Comparison of ENCODE assay signal across 18 mouse cellular contexts in genomic region chr5:73676626-73677025, GRCm38 (mm10). TPM values are rescaled to one million over a fixed set of nuclear protein-coding genes. Genes with fewer than 3 reads are reported as not detected.
DNase-seq lines count a peak whose midpoint lies in the region; ATAC-seq and TF ChIP-seq lines count a peak whose summit lies in the region.
"Had no signal": no experiment of that assay in that cellular context is flagged by ENCODE, and none has a peak within 500 bp of the region (broad histone marks: within the 10 kb centered on the region; RNA-seq: fewer than 3 reads in every experiment).

No protein-coding gene starts in this region.

- H3K36me3 ChIP-seq in lung, embryonic 16.5 days (ENCODE audit: control insufficient read depth, insufficient read depth, low read length), result no peaks in the 10 kb centered on the region
- no peaks in the 10 kb centered on the region for H3K36me3 ChIP-seq in myocyte (ENCODE audit: control insufficient read depth, insufficient read depth)
- no peaks in the 10 kb centered on the region for H3K36me3 ChIP-seq in kidney, adult 2 months (ENCODE audit: control insufficient read depth, insufficient read depth, low read length)
- H3K36me3 ChIP-seq: liver, embryonic 12.5 days had no signal

- H3K27ac ChIP-seq in cerebellum, adult 2 months (ENCODE audit: insufficient read depth, low read length), result no peak overlapping the region
- H3K27ac ChIP-seq in lung, embryonic 16.5 days (ENCODE audit: low read length), result no peak overlapping the region
- H3K27ac ChIP-seq in layer of hippocampus, adult 2 months, result peak overlapping the region; percentile 80
- no peak overlapping the region for H3K27ac ChIP-seq in kidney, adult 2 months (ENCODE audit: insufficient read depth, low read depth, low read length)
- H3K27ac ChIP-seq: liver, embryonic 12.5 days had no signal

- no peak for TF ChIP-seq CTCF in cerebellum, adult 2 months (IDR thresholded peaks at IDR 0.05; ENCODE audit: borderline replicate concordance, insufficient read depth, low read depth, low read length)
- TF ChIP-seq CTCF in layer of hippocampus, adult 2 months (conservative IDR thresholded peaks at IDR 0.05), result peak; percentile 34
- TF ChIP-seq CTCF in kidney, adult 2 months (conservative IDR thresholded peaks at IDR 0.05; ENCODE audit: insufficient read depth, insufficient read length, low read depth, low read length), result no peak

- 56% methylated on average over 13 of the region's 13 CpGs for whole genome bisulfite sequencing in cerebellum, adult 2 months
- WGBS in lung, embryonic 16.5 days, result 54% methylated on average over 13 of the region's 13 CpGs
- WGBS in kidney, adult 2 months, result 80% methylated on average over 13 of the region's 13 CpGs

- H3ac ChIP-seq in myocyte (ENCODE audit: control insufficient read depth, insufficient read length), result no peak overlapping the region

- no peaks in the 10 kb centered on the region for H3K9me3 ChIP-seq in lung, embryonic 16.5 days (ENCODE audit: control insufficient read depth, low read length)
- H3K9me3 ChIP-seq: liver, embryonic 12.5 days; megakaryocyte, embryonic 14.5 days had no signal

- TF ChIP-seq POLR2A in cerebellum, adult 2 months (IDR thresholded peaks at IDR 0.05; ENCODE audit: borderline replicate concordance, insufficient read depth, low read length), result no peak
- no peak for TF ChIP-seq POLR2A in myocyte (IDR thresholded peaks at IDR 0.05; ENCODE audit: insufficient read length, low read depth)
- TF ChIP-seq POLR2A in kidney, adult 2 months (IDR thresholded peaks at IDR 0.05; ENCODE audit: low read depth, low read length), result no peak

- H3K9ac ChIP-seq in lung, embryonic 16.5 days (ENCODE audit: low read length), result no peak overlapping the region
- H3K9ac ChIP-seq: liver, embryonic 12.5 days had no signal

- no peaks in the 10 kb centered on the region for H3K4me1 ChIP-seq in cerebellum, adult 2 months (ENCODE audit: control insufficient read depth, insufficient read depth, low read length)
- no peaks in the 10 kb centered on the region for H3K4me1 ChIP-seq in lung, embryonic 16.5 days (replicated peaks; ENCODE audit: control insufficient read depth, insufficient read depth, low read length)
- no peaks in the 10 kb centered on the region for H3K4me1 ChIP-seq in kidney, adult 2 months (ENCODE audit: control insufficient read depth, insufficient read depth, low read length)
- H3K4me1 ChIP-seq: liver, embryonic 12.5 days; megakaryocyte, embryonic 14.5 days had no signal

- no peaks in the 10 kb centered on the region for H3K79me2 ChIP-seq in myocyte (ENCODE audit: control insufficient read depth, insufficient read depth)

- no peaks in the 10 kb centered on the region; the same call in 1 of the 2 replicates for H3K27me3 ChIP-seq in cerebellum, adult 2 months (ENCODE audit: control insufficient read depth, insufficient read depth, low read length)
- H3K27me3 ChIP-seq in lung, embryonic 16.5 days (ENCODE audit: control insufficient read depth, insufficient read depth, low read depth, low read length), result no peaks in the 10 kb centered on the region
- H3K27me3 ChIP-seq in myocyte (ENCODE audit: control insufficient read depth, insufficient read depth, insufficient read length), result peaks cover 3% of the 10 kb centered on the region
- no peaks in the 10 kb centered on the region for H3K27me3 ChIP-seq in kidney, adult 2 months (replicated peaks; ENCODE audit: control insufficient read depth, insufficient read depth, low read length)
- H3K27me3 ChIP-seq: liver, embryonic 12.5 days had no signal

- H3K4me3 ChIP-seq in cerebellum, adult 2 months (replicated peaks; ENCODE audit: insufficient read depth, low read depth, low read length), result peak overlapping the region; percentile 34
- H3K4me3 ChIP-seq in lung, embryonic 16.5 days (ENCODE audit: low read length), result peak overlapping the region; percentile 26; the same call in 1 of the 2 replicates
- peak overlapping the region; percentile 56 for H3K4me3 ChIP-seq in layer of hippocampus, adult 2 months
- no peak overlapping the region for H3K4me3 ChIP-seq in myocyte
- no peak overlapping the region for H3K4me3 ChIP-seq in kidney, adult 2 months (ENCODE audit: insufficient read depth, low read depth, low read length)
- H3K4me3 ChIP-seq: liver, embryonic 12.5 days; megakaryocyte, embryonic 14.5 days had no signal

- H3K4me2 ChIP-seq in lung, embryonic 16.5 days (ENCODE audit: low read depth, low read length), result peak overlapping the region; percentile 42
- H3K4me2 ChIP-seq in myocyte (ENCODE audit: low read depth), result peak overlapping the region; percentile 55
- H3K4me2 ChIP-seq: heart, embryonic 11.5 days; liver, embryonic 12.5 days had no signal

- no peak; the same call in 1 of the 2 replicates for ATAC-seq in lung, embryonic 16.5 days (ENCODE audit: low read depth)
- ATAC-seq: liver, embryonic 12.5 days had no signal

- DNase-seq in cerebellum, adult 2 months, result no peak
- DNase-seq in cerebellum, adult 18-20 months, result no peak
- no peak for DNase-seq in lung, postnatal 10 days
- peak; percentile 43 to 55 for DNase-seq in layer of hippocampus, adult 2 months (ENCODE audit: low spot score in 2 of 2)
- no peak for DNase-seq in kidney, adult 2 months
- no peak for DNase-seq in ovary, postnatal 10 days (ENCODE audit: low spot score)
- DNase-seq: adrenal gland, postnatal 25 days; cerebellum, adult 8-10 months; kidney, adult 11 months had no signal

TF ChIP-seq in myocyte, 11 proteins besides CTCF, POLR2A, EP300 and RAD21:
- TF ChIP-seq MYOG (IDR thresholded peaks at IDR 0.05; ENCODE audit: control insufficient read depth in 1 of 3, insufficient read depth in 1 of 3, insufficient read length in 2 of 3, low read depth in 2 of 3), result no peak
- TF ChIP-seq TCF3 (IDR thresholded peaks at IDR 0.05; ENCODE audit: insufficient read length, low read depth), result no peak
- TF ChIP-seq TCF12 (IDR thresholded peaks at IDR 0.05; ENCODE audit: insufficient read depth, poor library complexity, severe bottlenecking), result no peak
- TF ChIP-seq CEBPB (IDR thresholded peaks at IDR 0.05; ENCODE audit: insufficient read depth, poor library complexity, severe bottlenecking), result no peak
- no peak for TF ChIP-seq MYOD1 (IDR thresholded peaks at IDR 0.05; ENCODE audit: control insufficient read depth in 1 of 3, insufficient read length in 2 of 3, low read depth in 2 of 3)
- no peak for TF ChIP-seq USF1 (IDR thresholded peaks at IDR 0.05; ENCODE audit: low read depth)
- TF ChIP-seq POLR2AphosphoS2 (IDR thresholded peaks at IDR 0.05; ENCODE audit: insufficient read length, low read depth), result no peak
- TF ChIP-seq E2F4 (IDR thresholded peaks at IDR 0.05; ENCODE audit: insufficient read depth), result no peak
- no peak for TF ChIP-seq MAX (IDR thresholded peaks at IDR 0.05; ENCODE audit: low read depth)
- TF ChIP-seq REST (IDR thresholded peaks at IDR 0.05; ENCODE audit: insufficient read depth, insufficient read length), result no peak
- TF ChIP-seq SRF (IDR thresholded peaks at IDR 0.05; ENCODE audit: control insufficient read depth, insufficient read length, low read depth), result no peak

RNA-seq across cellular contexts. Expression of gene Spata18, which starts 25.4 kb away (rescaled TPM):
- 0.26 and 0.89 TPM in 2 replicates for polyA plus RNA-seq in cerebellum, adult 2 months (2012; rRNA removed)
- polyA plus RNA-seq in lung, embryonic 16.5 days (2015; fragmentation: Nextera tagmentation; extraction: Ambion mirVana), result 4.3 and 5.8 TPM in 2 replicates
- 1 to 10 TPM in 1 of 2 experiments, under 1 TPM in 1; 0.79 to 1.0 TPM for total RNA-seq in layer of hippocampus, adult 2 months (2021)
- not detected for polyA plus RNA-seq in myocyte (2012; fragmentation: generic; extraction: Trizol)
- 0.08 and 0.10 TPM in 2 replicates for polyA plus RNA-seq in kidney, adult 2 months (2012; rRNA removed)
- total RNA-seq: adrenal gland, postnatal 25 days had no signal
- polyA plus RNA-seq: heart, embryonic 11.5 days; liver, embryonic 12.5 days; small intestine, adult 2 months had no signal

RNA-seq across cellular contexts. Expression of gene Sgcb, which starts 29.0 kb away (rescaled TPM):
- polyA plus RNA-seq in cerebellum, adult 2 months (2012; rRNA removed), result 47.8 and 50.9 TPM in 2 replicates
- polyA plus RNA-seq in lung, embryonic 16.5 days (2015; fragmentation: Nextera tagmentation; extraction: Ambion mirVana), result 33.3 and 33.7 TPM in 2 replicates
- 10 to 100 TPM; 48.7 to 50.2 TPM for total RNA-seq in layer of hippocampus, adult 2 months (2021)
- polyA plus RNA-seq in myocyte (2012; fragmentation: generic; extraction: Trizol), result 45.7 TPM
- polyA plus RNA-seq in kidney, adult 2 months (2012; rRNA removed), result 5.6 and 6.1 TPM in 2 replicates

RNA-seq across cellular contexts. Expression of gene Lrrc66, which starts 44.3 kb away (rescaled TPM):
- not detected in 2 replicates for polyA plus RNA-seq in cerebellum, adult 2 months (2012; rRNA removed)
- polyA plus RNA-seq in lung, embryonic 16.5 days (2015; fragmentation: Nextera tagmentation; extraction: Ambion mirVana), result not detected in 2 replicates
- not detected for total RNA-seq in layer of hippocampus, adult 2 months (2021)
- polyA plus RNA-seq in myocyte (2012; fragmentation: generic; extraction: Trizol), result not detected
- polyA plus RNA-seq in kidney, adult 2 months (2012; rRNA removed), result 8.0 and 9.5 TPM in 2 replicates
- total RNA-seq: adrenal gland, postnatal 25 days; layer of hippocampus, postnatal 36 days had no signal
- polyA plus RNA-seq: heart, embryonic 11.5 days; hindbrain, embryonic 11.5 days; neural tube, embryonic 14.5 days had no signal

Comparison
In these comparisons a context has a peak if more than half of its experiments do, and no peak if none do; other contexts are left out.
1. DNase-seq: peak in layer of hippocampus, adult 2 months (2 of 2); none in cerebellum, adult 2 months (0 of 2), cerebellum, adult 18-20 months (0 of 2), lung, postnatal 10 days (single experiment), kidney, adult 2 months (single experiment) and ovary, postnatal 10 days (single experiment).
2. H3K4me3 ChIP-seq: peak in cerebellum, adult 2 months (single experiment), lung, embryonic 16.5 days (single experiment) and layer of hippocampus, adult 2 months (single experiment); none in myocyte (single experiment) and kidney, adult 2 months (single experiment).